Mouse (Mus musculus) liver, embryonic 14 days (tissue): ENCODE results near the gene Dctd. TPM values are rescaled to one million over a fixed set of nuclear protein-coding genes. Genes with fewer than 3 reads are reported as not detected.

ENCODE experiments used
- polyA plus RNA-seq: library from polyadenylated mRNA; depleted of rRNA; stranded (reverse); fragments of >200 nt; gene quantifications from 2 replicates; pipeline ENCODE4 v1.2.3, GENCODE M21; 2012; rRNA removed

Dctd gene
- 12.6 and 13.7 TPM in 2 replicates for polyA plus RNA-seq

GRCm38 (mm10) chr8:48098792-48099191 is at the start of gene Dctd:
Gene Dctd, plus strand, starts transcription at chr8:48099092.

Other genes with a start within 250 kb of the Dctd start
- 0.89 and 1.0 TPM in 2 replicates for gene Wwc2, start 108.2 kb upstream of the Dctd start, polyA plus RNA-seq